11 mouse cellular contexts compared by ENCODE assay signal in genomic region chr16:84772496-84773267, GRCm38 (mm10). TPM values are rescaled to one million over a fixed set of nuclear protein-coding genes. Genes with fewer than 3 reads are reported as not detected.
DNase-seq lines count a peak whose midpoint lies in the region; ATAC-seq and TF ChIP-seq lines count a peak whose summit lies in the region.
"Had no signal": no experiment of that assay in that cellular context is flagged by ENCODE, and none has a peak within 500 bp of the region (broad histone marks: within the 10 kb centered on the region; RNA-seq: fewer than 3 reads in every experiment).

No protein-coding gene starts in this region.

- WGBS in intestine, embryonic 14.5 days = 27% methylated on average over 8 of the region's 8 CpGs
- WGBS in intestine, embryonic 16.5 days = 31% methylated on average over 8 of the region's 8 CpGs
- 13% methylated on average over 8 of the region's 8 CpGs for WGBS in forebrain, postnatal 0 days
- 4% methylated on average over 8 of the region's 8 CpGs for WGBS in midbrain, embryonic 14.5 days

- no peak for TF ChIP-seq POLR2A in brain, embryonic 14.5 days (IDR thresholded peaks at IDR 0.05; ENCODE audit: borderline replicate concordance, extremely low read depth, insufficient read depth, insufficient read length, poor library complexity, severe bottlenecking)

- TF ChIP-seq CTCF in brain, embryonic 14.5 days (IDR thresholded peaks at IDR 0.05; ENCODE audit: borderline replicate concordance, extremely low read depth, insufficient read depth, insufficient read length) = no peak
- TF ChIP-seq CTCF in forebrain, postnatal 0 days (IDR thresholded peaks at IDR 0.05; ENCODE audit: low read depth) = no peak; the same call in 1 of the 2 replicates

- no peak overlapping the region for H3K4me3 ChIP-seq in intestine, embryonic 14.5 days (ENCODE audit: low read depth, low read length)
- no peak overlapping the region for H3K4me3 ChIP-seq in intestine, embryonic 16.5 days (ENCODE audit: low read length)
- H3K4me3 ChIP-seq in forebrain, postnatal 0 days (ENCODE audit: low read depth, low read length) = peak overlapping the region; percentile 63
- peak overlapping the region; percentile 71 for H3K4me3 ChIP-seq in midbrain, embryonic 14.5 days (replicated peaks; ENCODE audit: low read depth, low read length)

- ATAC-seq in intestine, embryonic 14.5 days (replicated peaks; ENCODE audit: low FRiP score, low TSS enrichment, low read depth) = no peak
- no peak for ATAC-seq in intestine, embryonic 16.5 days
- no peak for ATAC-seq in forebrain, postnatal 0 days
- ATAC-seq in midbrain, embryonic 14.5 days (ENCODE audit: low FRiP score, low TSS enrichment) = peak; percentile 59

- H3K9me3 ChIP-seq in intestine, embryonic 14.5 days (ENCODE audit: control insufficient read depth, low read length) = no peaks in the 10 kb centered on the region
- no peaks in the 10 kb centered on the region for H3K9me3 ChIP-seq in intestine, embryonic 16.5 days (ENCODE audit: control insufficient read depth, low read length)
- no peaks in the 10 kb centered on the region for H3K9me3 ChIP-seq in forebrain, postnatal 0 days (ENCODE audit: low read length)
- H3K9me3 ChIP-seq in midbrain, embryonic 14.5 days (ENCODE audit: control insufficient read depth, low read length) = no peaks in the 10 kb centered on the region

- H3K9ac ChIP-seq in intestine, embryonic 14.5 days (ENCODE audit: low read length) = no peak overlapping the region
- H3K9ac ChIP-seq in intestine, embryonic 16.5 days (ENCODE audit: low read depth, low read length) = no peak overlapping the region
- H3K9ac ChIP-seq in forebrain, postnatal 0 days = no peak overlapping the region
- peak overlapping the region; percentile 70; the same call in 1 of the 2 replicates for H3K9ac ChIP-seq in midbrain, embryonic 14.5 days (replicated peaks; ENCODE audit: low read length)

- peaks cover 19% of the 10 kb centered on the region for H3K27me3 ChIP-seq in intestine, embryonic 14.5 days (replicated peaks; ENCODE audit: control insufficient read depth, insufficient read depth, low read length)
- H3K27me3 ChIP-seq in intestine, embryonic 16.5 days (replicated peaks; ENCODE audit: control insufficient read depth, insufficient read depth, low read length) = peaks cover 10% of the 10 kb centered on the region
- no peaks in the 10 kb centered on the region for H3K27me3 ChIP-seq in forebrain, postnatal 0 days (ENCODE audit: insufficient read depth, low read length)
- no peaks in the 10 kb centered on the region for H3K27me3 ChIP-seq in midbrain, embryonic 14.5 days (ENCODE audit: control insufficient read depth, insufficient read depth, low read length)

- H3K4me1 ChIP-seq in intestine, embryonic 14.5 days (replicated peaks; ENCODE audit: control insufficient read depth, insufficient read depth, low read length) = 0 out of 2 replicates have a peak, but pooled peaks cover 6% of the 10 kb centered on the region
- peaks cover 5% of the 10 kb centered on the region; the same call in 1 of the 2 replicates for H3K4me1 ChIP-seq in intestine, embryonic 16.5 days (ENCODE audit: control insufficient read depth, insufficient read depth, low read length)
- peaks cover 6% of the 10 kb centered on the region; the same call in 1 of the 2 replicates for H3K4me1 ChIP-seq in forebrain, postnatal 0 days (ENCODE audit: insufficient read depth)
- no peaks in the 10 kb centered on the region; the same call in 1 of the 2 replicates for H3K4me1 ChIP-seq in midbrain, embryonic 14.5 days (ENCODE audit: control insufficient read depth, insufficient read depth, low read length)

- no peak for DNase-seq in intestine, embryonic 14.5 days (ENCODE audit: low spot score)
- peak; percentile 89 for DNase-seq in brain, embryonic 14.5 days (ENCODE audit: low read depth)
- DNase-seq in forebrain, postnatal 0 days = peak; percentile 29
- DNase-seq in midbrain, embryonic 14.5 days = peak; percentile 82
- no peak for DNase-seq in thymus, postnatal 36 days
- DNase-seq in testis, postnatal 10 days (ENCODE audit: low spot score) = no peak
- DNase-seq in adrenal gland, postnatal 25 days = no peak
- DNase-seq: cerebellum, postnatal 25 days; kidney, postnatal 25 days had no signal

- no peak overlapping the region for H3K27ac ChIP-seq in intestine, embryonic 14.5 days (ENCODE audit: low read depth)
- H3K27ac ChIP-seq in intestine, embryonic 16.5 days (ENCODE audit: low read length) = no peak overlapping the region
- no peak overlapping the region for H3K27ac ChIP-seq in forebrain, postnatal 0 days (ENCODE audit: low read depth, low read length)
- H3K27ac ChIP-seq in midbrain, embryonic 14.5 days (replicated peaks; ENCODE audit: low read depth, low read length) = peak overlapping the region; percentile 91

- peak overlapping the region; percentile 78; the same call in 1 of the 2 replicates for H3K4me2 ChIP-seq in intestine, embryonic 14.5 days (ENCODE audit: low read length)
- no peak overlapping the region for H3K4me2 ChIP-seq in intestine, embryonic 16.5 days (ENCODE audit: low read depth, low read length)
- peak overlapping the region; percentile 99 for H3K4me2 ChIP-seq in forebrain, postnatal 0 days (ENCODE audit: low read depth)
- peak overlapping the region; percentile 95 for H3K4me2 ChIP-seq in midbrain, embryonic 14.5 days (ENCODE audit: low read length)

- H3K36me3 ChIP-seq in intestine, embryonic 14.5 days (ENCODE audit: control insufficient read depth, insufficient read depth, low read length) = no peaks in the 10 kb centered on the region
- no peaks in the 10 kb centered on the region for H3K36me3 ChIP-seq in intestine, embryonic 16.5 days (ENCODE audit: control insufficient read depth, insufficient read depth, low read length)
- no peaks in the 10 kb centered on the region for H3K36me3 ChIP-seq in forebrain, postnatal 0 days (ENCODE audit: insufficient read depth)
- H3K36me3 ChIP-seq in midbrain, embryonic 14.5 days (ENCODE audit: control insufficient read depth, insufficient read depth, low read length) = no peaks in the 10 kb centered on the region
- H3K36me3 ChIP-seq: G1E had no signal

RNA-seq across cellular contexts. Expression of gene Jam2, which starts 1.2 kb away (rescaled TPM):
- polyA plus RNA-seq in intestine, embryonic 14.5 days (2014; fragmentation: Nextera tagmentation; extraction: Ambion mirVana) = 5.5 TPM in 2 replicates
- polyA plus RNA-seq in intestine, embryonic 16.5 days (2015; fragmentation: Nextera tagmentation; extraction: Ambion mirVana) = 4.8 and 5.5 TPM in 2 replicates
- polyA plus RNA-seq in brain, embryonic 14.5 days (2012; rRNA removed) = 26.8 and 30.3 TPM in 2 replicates
- total RNA-seq in forebrain, postnatal 0 days (2014; rRNA removed) = 17.4 and 22.4 TPM in 2 replicates
- polyA plus RNA-seq in forebrain, postnatal 0 days (2015; fragmentation: Nextera tagmentation; extraction: Ambion mirVana) = 18.6 and 23.2 TPM in 2 replicates
- 25.4 and 37.7 TPM in 2 replicates for polyA plus RNA-seq in midbrain, embryonic 14.5 days (2014; fragmentation: Nextera tagmentation; extraction: Ambion mirVana)
- total RNA-seq in adrenal gland, postnatal 25 days (2021) = 10.1 and 11.7 TPM in 2 replicates
- polyA plus RNA-seq: G1E had no signal

RNA-seq across cellular contexts. Expression of gene Mrpl39, which starts 37.1 kb away (rescaled TPM):
- polyA plus RNA-seq in intestine, embryonic 14.5 days (2014; fragmentation: Nextera tagmentation; extraction: Ambion mirVana) = 44.7 and 45.6 TPM in 2 replicates
- polyA plus RNA-seq in intestine, embryonic 16.5 days (2015; fragmentation: Nextera tagmentation; extraction: Ambion mirVana) = 45.1 and 49.4 TPM in 2 replicates
- polyA plus RNA-seq in brain, embryonic 14.5 days (2012; rRNA removed) = 26.4 and 27.2 TPM in 2 replicates
- 37.8 and 74.6 TPM in 2 replicates for total RNA-seq in forebrain, postnatal 0 days (2014; rRNA removed)
- 34.5 and 35.4 TPM in 2 replicates for polyA plus RNA-seq in forebrain, postnatal 0 days (2015; fragmentation: Nextera tagmentation; extraction: Ambion mirVana)
- 34.4 and 43.1 TPM in 2 replicates for polyA plus RNA-seq in midbrain, embryonic 14.5 days (2014; fragmentation: Nextera tagmentation; extraction: Ambion mirVana)
- total RNA-seq in adrenal gland, postnatal 25 days (2021) = 41.4 and 43.5 TPM in 2 replicates

Comparison
In these comparisons a context has a peak if more than half of its experiments do, and no peak if none do; other contexts are left out.
1. DNase-seq: peak in brain, embryonic 14.5 days (single experiment), forebrain, postnatal 0 days (single experiment) and midbrain, embryonic 14.5 days (single experiment); none in intestine, embryonic 14.5 days (single experiment), thymus, postnatal 36 days (0 of 2), testis, postnatal 10 days (single experiment) and adrenal gland, postnatal 25 days (single experiment).
2. H3K4me3 ChIP-seq: peak in forebrain, postnatal 0 days (single experiment) and midbrain, embryonic 14.5 days (single experiment); none in intestine, embryonic 14.5 days (single experiment) and intestine, embryonic 16.5 days (single experiment).